Mouse (Mus musculus) kidney, embryonic 15.5 days (tissue): ENCODE measurements around the gene Chst3. TPM values are rescaled to one million over a fixed set of nuclear protein-coding genes. Genes with fewer than 3 reads are reported as not detected.
"Not testable (repeated sequence)": the region's sequence is repeated elsewhere in the genome, so short reads cannot be mapped to it uniquely, and the experiment has no call there.

Experiments
- ATAC-seq: fragments of 200-750 bp; cut with Nextera tagmentation; replicated peaks from 2 replicates; pipeline ENCODE4 v1.8.0; 2017; ENCODE audit warnings: moderate TSS enrichment; ENCODE audit not compliant: low FRiP score
- H3K27ac ChIP-seq: fragments of 300-500 bp; sonication (generic); 2 replicates; pipeline ENCODE4 v1.5.1; 2015; ENCODE audit warnings: mild to moderate bottlenecking, inconsistent platforms
- H3K27me3 ChIP-seq: fragments of 300-500 bp; sonication (generic); 2 replicates; pipeline ENCODE4 v1.6.1; 2015; ENCODE audit warnings: inconsistent platforms
- H3K36me3 ChIP-seq: fragments of 300-500 bp; sonication (generic); 2 replicates; pipeline ENCODE4 v1.6.1; 2015; ENCODE audit warnings: inconsistent platforms
- H3K4me1 ChIP-seq: fragments of 300-500 bp; sonication (generic); 2 replicates; pipeline ENCODE4 v1.6.1; 2015; ENCODE audit warnings: inconsistent platforms
- H3K4me2 ChIP-seq: fragments of 300-500 bp; sonication (generic); 2 replicates; pipeline ENCODE4 v1.6.1; 2015; ENCODE audit warnings: moderate library complexity, mild to moderate bottlenecking, inconsistent platforms
- H3K4me3 ChIP-seq: fragments of 300-500 bp; sonication (generic); replicated peaks from 2 replicates; pipeline ENCODE4 v1.5.1; 2015; ENCODE audit warnings: mild to moderate bottlenecking, inconsistent platforms
- H3K9ac ChIP-seq: fragments of 300-500 bp; sonication (generic); 2 replicates; pipeline ENCODE4 v1.6.1; 2015; ENCODE audit warnings: mild to moderate bottlenecking, inconsistent platforms
- H3K9me3 ChIP-seq: fragments of 300-500 bp; sonication (generic); replicated peaks from 2 replicates; pipeline ENCODE4 v1.6.1; 2016; ENCODE audit warnings: inconsistent platforms
- WGBS: fragments of 180-500 bp; shearing (Covaris S2); methylation state at CpG from one replicate; pipeline ENCODE4 v1.1.7; 2015; ENCODE audit warnings: mixed read lengths; 5-methylcytosine and 5-hydroxymethylcytosine counted together
- microRNA-seq: library from miRNA; unstranded; fragments of <30 nt; microRNA quantifications from one replicate; pipeline ENCODE4, GENCODE M21; 2016
- polyA plus RNA-seq: library from polyadenylated mRNA; unstranded; fragments of >200 nt; fragmentation: Nextera tagmentation; extraction: Ambion mirVana; gene quantifications from 2 replicates; pipeline ENCODE4 v1.2.1, GENCODE M21; 2015

Chst3 gene
- polyA plus RNA-seq, 1 experiment from 2014 or later = 2.0 TPM

DNA sequence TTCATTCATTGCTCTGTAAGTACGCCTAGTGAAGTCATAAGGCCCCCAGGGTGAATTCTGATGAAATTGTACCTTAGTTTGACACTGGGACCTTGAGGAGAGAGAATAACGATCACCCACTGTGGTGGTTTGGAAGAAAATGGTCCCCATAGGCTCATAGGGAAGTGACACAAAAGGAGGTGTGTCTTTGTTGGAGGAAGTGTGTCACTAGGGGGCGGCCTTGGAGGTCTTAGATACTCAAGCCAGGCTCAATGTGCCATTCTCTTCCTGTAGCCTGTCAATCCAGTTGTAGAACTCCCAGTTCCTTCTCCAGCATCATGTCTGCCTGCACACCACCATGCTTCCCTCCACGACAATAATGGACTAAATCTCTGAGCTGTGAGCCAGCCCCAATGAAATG, 78.3 kb downstream of the Chst3 start:
- 87% methylated on average over 4 of the region's 4 CpGs for WGBS
- ATAC-seq = no peak
- Histone ChIP-seq H3K4me1 (0 out of 2 replicates have a peak, but pooled peaks cover 3% of the 10 kb centered on the region), H3K9me3 (no peaks in the 10 kb centered on the region), H3K4me2 (no peak overlapping the region), H3K27me3 (no peaks in the 10 kb centered on the region), H3K9ac (no peak overlapping the region), H3K36me3 (no peaks in the 10 kb centered on the region), H3K4me3 (no peak overlapping the region), H3K27ac (no peak overlapping the region)

GRCm38 (mm10) chr10:60138680-60139079, 80.4 kb downstream of the Chst3 start:
- no peaks in the 10 kb centered on the region for H3K27me3 ChIP-seq
- no peak overlapping the region for H3K27ac ChIP-seq
- H3K4me3 ChIP-seq = no peak overlapping the region
- no peak for ATAC-seq
- H3K36me3 ChIP-seq = no peaks in the 10 kb centered on the region
- no peaks in the 10 kb centered on the region for H3K9me3 ChIP-seq
- peaks cover 8% of the 10 kb centered on the region for H3K4me1 ChIP-seq
- 76% methylated on average over 5 of the region's 5 CpGs for WGBS
- no peak overlapping the region for H3K4me2 ChIP-seq
- H3K9ac ChIP-seq = no peak overlapping the region

GRCm38 (mm10) chr10:60136935-60137334, 82.1 kb downstream of the Chst3 start:
- no peak overlapping the region for H3K4me2 ChIP-seq
- H3K4me3 ChIP-seq = no peak overlapping the region
- ATAC-seq = no peak
- no peak overlapping the region for H3K9ac ChIP-seq
- H3K4me1 ChIP-seq = peaks cover 11% of the 10 kb centered on the region
- no peak overlapping the region for H3K27ac ChIP-seq
- H3K27me3 ChIP-seq = no peaks in the 10 kb centered on the region
- 69% methylated on average over 7 of the region's 7 CpGs for WGBS
- H3K9me3 ChIP-seq = no peaks in the 10 kb centered on the region
- H3K36me3 ChIP-seq = no peaks in the 10 kb centered on the region

DNA sequence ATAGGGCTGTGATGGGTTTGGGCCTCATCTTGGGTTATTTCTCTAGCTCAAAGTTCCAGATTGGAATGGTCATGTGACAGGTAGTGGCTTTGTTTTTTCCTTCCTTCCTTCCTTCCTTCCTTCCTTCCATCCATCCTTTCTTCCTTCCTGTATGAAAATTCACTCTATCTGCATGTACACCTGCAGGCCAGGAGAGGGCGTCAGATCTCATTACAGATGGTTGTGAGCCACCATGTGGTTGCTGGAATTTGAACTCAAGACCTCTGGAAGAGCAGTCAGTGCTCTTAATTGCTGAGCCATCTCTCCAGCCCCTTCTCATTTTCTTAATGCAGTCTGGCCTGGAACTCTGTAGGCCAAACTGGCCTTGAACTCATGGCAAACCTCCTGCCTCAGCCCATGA, 83.0 kb downstream of the Chst3 start:
- H3K4me3 ChIP-seq, H3K4me2 ChIP-seq, H3K27me3 ChIP-seq, H3K36me3 ChIP-seq, H3K9me3 ChIP-seq, H3K9ac ChIP-seq, ATAC-seq, H3K27ac ChIP-seq: not testable (repeated sequence)
- WGBS = 74% methylated on average over 1 of the region's 1 CpGs
- peaks cover 11% of the 10 kb centered on the region for H3K4me1 ChIP-seq

DNA sequence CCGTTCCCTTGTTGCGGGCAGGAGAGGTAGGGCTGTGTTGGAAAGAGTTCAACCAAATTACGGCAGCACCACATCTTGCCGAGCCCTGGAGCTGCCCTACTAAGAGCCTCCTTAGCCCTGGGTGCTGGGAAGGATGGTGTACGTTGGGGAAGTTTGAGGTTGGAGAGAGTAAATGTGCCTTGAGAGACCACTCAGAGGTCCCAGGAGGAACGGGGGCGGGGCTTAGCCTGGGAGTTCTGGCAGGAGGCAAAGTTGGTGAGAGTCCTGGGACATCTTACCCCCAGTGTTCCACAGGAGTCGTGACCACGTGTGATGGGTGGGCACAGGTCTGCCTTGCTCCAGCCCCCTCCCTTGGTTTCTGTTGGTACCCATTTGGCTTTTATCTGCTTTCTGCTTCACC, 84.9 kb downstream of the Chst3 start:
- WGBS = 61% methylated on average over 9 of the region's 9 CpGs
- no peaks in the 10 kb centered on the region for H3K27me3 ChIP-seq

DNA sequence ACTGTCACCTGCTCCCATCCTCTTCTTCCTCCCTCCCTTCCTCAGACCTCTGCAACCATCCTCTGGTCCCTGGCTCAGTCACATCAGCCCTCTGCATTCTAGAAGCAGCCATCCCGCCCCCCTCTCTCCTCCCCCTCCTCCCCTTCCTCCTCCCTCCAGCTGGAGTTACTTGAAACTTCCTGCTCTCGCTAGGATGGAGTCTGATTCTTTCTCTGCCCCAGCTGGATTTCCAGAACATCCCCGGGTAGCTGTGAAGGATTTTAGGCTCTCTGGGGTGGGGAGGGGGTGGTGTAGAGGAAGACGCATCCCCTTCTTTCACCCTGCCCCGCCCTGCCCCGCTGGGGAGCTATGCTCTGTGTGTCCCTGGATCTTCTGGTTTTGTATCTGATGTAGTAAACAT, 85.6 kb downstream of the Chst3 start:
- H3K4me3 ChIP-seq = no peak overlapping the region
- H3K9ac ChIP-seq = no peak overlapping the region
- 0 out of 2 replicates have a peak overlapping the region, but pooled peaks have one; percentile 27 for H3K27ac ChIP-seq
- no peaks in the 10 kb centered on the region for H3K27me3 ChIP-seq
- peaks cover 24% of the 10 kb centered on the region for H3K36me3 ChIP-seq
- WGBS = 21% methylated on average over 6 of the region's 6 CpGs
- ATAC-seq = no peak; the same call in 1 of the 2 replicates
- H3K4me1 ChIP-seq = peaks cover 11% of the 10 kb centered on the region
- H3K4me2 ChIP-seq = no peak overlapping the region
- no peaks in the 10 kb centered on the region for H3K9me3 ChIP-seq

More for the DNA sequence above, 84.9 kb downstream of the Chst3 start:
- H3K4me2 ChIP-seq = no peak overlapping the region
- H3K4me1 ChIP-seq = peaks cover 11% of the 10 kb centered on the region
- H3K4me3 ChIP-seq = no peak overlapping the region
- no peaks in the 10 kb centered on the region for H3K9me3 ChIP-seq
- peaks cover 24% of the 10 kb centered on the region for H3K36me3 ChIP-seq
- H3K27ac ChIP-seq = no peak overlapping the region
- H3K9ac ChIP-seq = no peak overlapping the region
- no peak for ATAC-seq

Small RNA genes lying within 50 kb of the gene (microRNA-seq; reads per million reads assigned to microRNA genes)
- gene Gm22117 = not detected

Other genes with a start within 250 kb of the Chst3 start
- gene Ascc1, start 216.5 kb downstream of the Chst3 start, polyA plus RNA-seq = 48.7 and 50.6 TPM in 2 replicates
- gene Anapc16, start 216.1 kb downstream of the Chst3 start, polyA plus RNA-seq = 102 and 107 TPM in 2 replicates
- gene Spock2, start 113.0 kb downstream of the Chst3 start, polyA plus RNA-seq = 49.4 and 52.8 TPM in 2 replicates
- gene Psap, start 58.4 kb upstream of the Chst3 start, polyA plus RNA-seq = 132 and 162 TPM in 2 replicates
- gene Vsir, start 127.6 kb upstream of the Chst3 start, polyA plus RNA-seq = 3.9 and 4.2 TPM in 2 replicates
- 0.62 and 0.88 TPM in 2 replicates for gene Gm17455, start 180.5 kb upstream of the Chst3 start, polyA plus RNA-seq